Mouse (Mus musculus) E14TG2a.4 (cell line): Measurements from ENCODE around the gene Anks1b.

ENCODE experiments used
- CTCF ChIP-seq: conservative IDR thresholded peaks from 2 replicates; pipeline ENCODE4 v1.5.1; 2014; ENCODE audit warnings: low read length
- NANOG ChIP-seq: IDR thresholded peaks from 2 replicates; pipeline ENCODE4 v1.6.1; 2014; ENCODE audit warnings: borderline replicate concordance, low read length, mixed read lengths

GRCm38 (mm10) chr10:89832334-89832733, 41.0 kb upstream of the Anks1b start:
- no peak for TF ChIP-seq CTCF
- no peak for TF ChIP-seq NANOG
